Mouse (Mus musculus) liver, embryonic 14.5 days (tissue): ENCODE data around the gene Atp13a5. TPM values are rescaled to one million over a fixed set of nuclear protein-coding genes. Genes with fewer than 3 reads are reported as not detected.

Experiments used
- ATAC-seq: fragments of 200-750 bp; cut with Nextera tagmentation; 2 replicates; pipeline ENCODE4 v1.8.0; 2017; ENCODE audit warnings: moderate number of reproducible peaks, mild to moderate bottlenecking, moderate library complexity; ENCODE audit not compliant: insufficient read depth
- DNase-seq, 3 experiments: peaks; one replicate each; pipeline ENCODE4 v3.0.0-alpha.2; 2012 to 2013; ENCODE audit warnings: low read depth in 3 of 3, low spot score in 3 of 3
- H3K27ac ChIP-seq: fragments of 300-500 bp; sonication (generic); 2 replicates; pipeline ENCODE4 v1.5.1; 2014; ENCODE audit warnings: moderate library complexity, mild to moderate bottlenecking, control low read depth, inconsistent platforms
- H3K27me3 ChIP-seq: fragments of 300-500 bp; sonication (generic); 2 replicates; pipeline ENCODE4 v1.6.1; 2014; ENCODE audit warnings: mild to moderate bottlenecking, low read length, moderate library complexity; ENCODE audit not compliant: control insufficient read depth, insufficient read depth
- H3K36me3 ChIP-seq: fragments of 300-500 bp; sonication (generic); replicated peaks from 2 replicates; pipeline ENCODE4 v1.6.1; 2014; ENCODE audit warnings: low read depth; ENCODE audit not compliant: control insufficient read depth, insufficient read depth
- H3K4me1 ChIP-seq, 2 experiments: fragments of 200-500 bp in 1 of 2; fragments of 300-500 bp in 1 of 2; sonication (generic) in 1 of 2; replicated peaks; 2 replicates each; pipeline ENCODE4 v1.6.1; 2012 to 2014; ENCODE audit warnings: antibody characterized with exemption in 1 of 2, inconsistent platforms in 1 of 2, low read length in 1 of 2; ENCODE audit not compliant: control insufficient read depth in 2 of 2, insufficient read depth in 2 of 2
- H3K4me2 ChIP-seq: fragments of 300-500 bp; sonication (generic); 2 replicates; pipeline ENCODE4 v1.6.1; 2014; ENCODE audit warnings: low read depth, mild to moderate bottlenecking, control low read depth, moderate library complexity
- H3K4me3 ChIP-seq, 2 experiments: fragments of 200-500 bp in 1 of 2; fragments of 300-500 bp in 1 of 2; sonication (generic) in 1 of 2; 2 replicates each; pipeline ENCODE4 v1.5.1; 2012 to 2014; ENCODE audit warnings: low read depth in 2 of 2, low read length in 2 of 2, mild to moderate bottlenecking in 2 of 2, control low read depth in 1 of 2, inconsistent platforms in 1 of 2, moderate library complexity in 1 of 2; ENCODE audit not compliant: insufficient read depth in 1 of 2
- H3K9ac ChIP-seq: fragments of 300-500 bp; sonication (generic); replicated peaks from 2 replicates; pipeline ENCODE4 v1.6.1; 2014; ENCODE audit warnings: mild to moderate bottlenecking, control low read depth, moderate library complexity
- H3K9me3 ChIP-seq: fragments of 300-500 bp; sonication (generic); 2 replicates; pipeline ENCODE4 v1.6.1; 2016; ENCODE audit warnings: low read length, mixed read lengths; ENCODE audit not compliant: control insufficient read depth
- CTCF ChIP-seq: IDR thresholded peaks from 2 replicates; pipeline ENCODE4 v1.5.1; 2016; ENCODE audit warnings: antibody characterized with exemption, low read depth, control low read depth
- EP300 ChIP-seq: IDR thresholded peaks from 2 replicates; pipeline ENCODE4 v1.6.1; 2016; ENCODE audit warnings: antibody characterized with exemption, low read depth
- WGBS: fragments of 180-500 bp; shearing (Covaris S2); extraction: QIAGEN DNeasy Blood & Tissue Kit; methylation state at CpG from one replicate; pipeline ENCODE4 v1.1.7; 2014; ENCODE audit not compliant: insufficient replicate concordance; 5-methylcytosine and 5-hydroxymethylcytosine counted together
- polyA plus RNA-seq, 2 experiments: library from polyadenylated mRNA; depleted of rRNA in 1 of 2; stranded (reverse) in 1 of 2; unstranded in 1 of 2; fragments of >200 nt; fragmentation: Nextera tagmentation in 1 of 2; extraction: Ambion mirVana in 1 of 2; gene quantifications; 2 replicates each; pipeline versions ENCODE4 v1.2.1 to v1.2.3; 2012 to 2014

Atp13a5 gene
- polyA plus RNA-seq, 2 experiments = not detected

DNA sequence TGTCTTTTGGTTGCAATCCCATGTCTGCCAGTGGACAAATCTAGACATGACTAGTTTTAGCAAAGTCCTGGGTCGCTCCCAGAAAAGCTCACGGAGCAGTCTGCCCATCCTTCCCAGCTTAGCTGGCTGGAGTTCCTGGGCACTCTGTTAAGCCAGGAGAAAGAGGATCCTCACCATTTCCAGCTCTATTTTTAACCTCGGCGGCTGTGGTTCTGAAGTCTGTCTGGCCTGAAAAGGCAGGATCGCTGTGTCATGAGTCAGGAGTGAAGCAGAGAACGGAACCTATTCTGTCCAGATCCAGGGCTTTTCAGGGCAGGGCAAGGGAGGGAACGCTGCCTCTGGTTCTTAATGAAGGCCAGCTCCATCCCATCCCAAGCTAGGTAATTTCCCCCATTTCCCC lies 169.7 kb downstream of the Atp13a5 start:
- Histone ChIP-seq H3K9me3 (no peaks in the 10 kb centered on the region), H3K4me2 (no peak overlapping the region), H3K4me3 (no peak overlapping the region), H3K36me3 (no peaks in the 10 kb centered on the region), H3K4me1 (no peaks in the 10 kb centered on the region), H3K27ac (no peak overlapping the region), H3K9ac (no peak overlapping the region), H3K27me3 (no peaks in the 10 kb centered on the region)
- WGBS = 47% methylated on average over 7 of the region's 7 CpGs
- ATAC-seq = no peak
- DNase-seq = no peak
- TF ChIP-seq EP300 (no peak), CTCF (no peak)

DNA sequence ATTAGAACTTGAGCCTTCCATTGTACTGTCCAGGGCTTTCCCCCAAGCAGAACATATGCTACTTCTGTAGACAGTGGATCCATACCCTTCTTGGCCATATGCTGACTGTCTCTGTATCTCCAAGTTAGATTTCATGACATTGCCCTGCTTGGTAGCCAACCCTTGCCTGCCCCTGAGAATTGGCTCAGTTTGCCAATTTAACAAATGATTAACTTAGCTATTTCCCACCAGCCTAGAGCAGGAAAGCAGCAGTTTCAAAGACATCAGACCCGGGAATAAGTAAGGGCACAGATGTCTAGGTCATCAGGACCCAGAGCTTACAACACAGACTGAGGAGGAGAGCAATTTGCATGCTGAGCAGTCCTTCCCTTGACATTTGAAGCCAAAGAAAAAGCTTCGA lies 173.0 kb downstream of the Atp13a5 start:
- no peaks in the 10 kb centered on the region for H3K36me3 ChIP-seq
- no peak overlapping the region for H3K9ac ChIP-seq
- WGBS = 27% methylated on average over 2 of the region's 2 CpGs
- DNase-seq = no peak
- no peak overlapping the region for H3K27ac ChIP-seq
- H3K4me2 ChIP-seq = no peak overlapping the region
- H3K27me3 ChIP-seq = no peaks in the 10 kb centered on the region
- no peak overlapping the region for H3K4me3 ChIP-seq
- H3K4me1 ChIP-seq = no peaks in the 10 kb centered on the region
- H3K9me3 ChIP-seq = no peaks in the 10 kb centered on the region
- no peak for ATAC-seq
- TF ChIP-seq CTCF = no peak
- TF ChIP-seq EP300 = no peak

DNA sequence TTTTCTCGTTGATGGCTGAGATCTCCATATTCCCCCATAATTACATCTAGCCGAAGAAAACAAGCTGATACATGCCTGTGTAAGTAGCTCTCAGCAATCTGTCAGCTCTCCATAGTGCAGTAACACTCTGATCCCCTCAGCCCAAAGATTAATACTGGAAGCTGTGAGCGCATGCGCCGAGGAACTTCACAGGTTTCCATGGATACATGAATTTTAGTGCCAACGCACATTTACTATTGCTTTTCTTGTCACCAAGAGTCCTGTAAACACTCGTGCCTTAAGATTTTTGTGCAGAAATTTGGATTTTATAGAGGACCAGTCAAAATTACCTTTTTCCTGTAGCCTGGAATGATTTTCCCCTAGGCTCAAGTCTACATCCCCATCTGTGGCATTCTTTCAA lies 173.7 kb downstream of the Atp13a5 start:
- Histone ChIP-seq H3K4me2 (no peak overlapping the region), H3K27ac (no peak overlapping the region), H3K36me3 (no peaks in the 10 kb centered on the region), H3K27me3 (no peaks in the 10 kb centered on the region), H3K4me1 (no peaks in the 10 kb centered on the region), H3K9me3 (no peaks in the 10 kb centered on the region), H3K4me3 (no peak overlapping the region), H3K9ac (no peak overlapping the region)
- no peak for DNase-seq
- ATAC-seq = no peak
- WGBS = 69% methylated on average over 7 of the region's 7 CpGs
- TF ChIP-seq CTCF (no peak), EP300 (no peak)

DNA sequence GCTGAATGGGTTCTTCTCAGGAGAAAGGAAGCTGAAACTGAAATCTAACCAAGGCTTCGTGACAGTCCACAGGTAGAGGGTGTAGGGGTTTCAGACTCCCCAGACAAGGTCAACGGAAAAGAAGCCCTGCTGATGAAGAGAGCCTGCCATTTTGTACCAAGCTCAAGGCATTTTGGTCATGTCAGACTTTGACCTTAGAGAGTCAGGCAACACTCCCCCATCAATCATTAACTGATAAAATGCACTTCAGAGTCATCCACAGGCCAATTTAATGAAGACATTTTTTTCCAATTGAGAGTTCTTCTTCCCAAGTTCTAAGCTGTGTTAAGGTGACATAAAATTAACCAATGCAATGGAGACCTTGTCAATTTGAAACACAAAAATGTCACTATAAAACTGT lies 177.4 kb downstream of the Atp13a5 start:
- Histone ChIP-seq H3K9ac (no peak overlapping the region), H3K27me3 (no peaks in the 10 kb centered on the region), H3K4me1 (no peaks in the 10 kb centered on the region), H3K36me3 (no peaks in the 10 kb centered on the region), H3K4me3 (no peak overlapping the region), H3K9me3 (no peaks in the 10 kb centered on the region), H3K4me2 (no peak overlapping the region), H3K27ac (no peak overlapping the region)
- no peak for TF ChIP-seq CTCF
- TF ChIP-seq EP300 = no peak
- WGBS = 55% methylated on average over 2 of the region's 2 CpGs
- no peak for DNase-seq
- no peak for ATAC-seq

DNA sequence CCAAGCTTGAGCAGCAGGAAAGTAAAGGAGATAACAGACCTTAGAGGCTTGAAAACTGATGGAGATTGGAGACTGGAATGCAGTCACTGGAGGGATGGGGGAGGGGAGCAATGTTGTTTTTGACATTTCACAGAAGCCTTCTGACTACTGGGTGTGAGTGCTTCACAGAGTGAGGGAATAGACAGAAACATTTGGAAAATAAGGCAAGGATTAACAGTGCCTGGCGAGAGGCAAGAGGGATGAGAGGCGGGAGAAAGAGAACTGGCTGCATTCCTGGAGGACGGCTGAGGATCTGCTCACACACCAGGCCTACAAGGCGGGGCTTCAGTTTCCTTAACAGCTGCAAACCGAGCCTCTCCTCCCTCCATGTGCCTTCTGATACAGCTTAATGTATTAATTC lies 180.1 kb downstream of the Atp13a5 start:
- TF ChIP-seq EP300 = no peak
- TF ChIP-seq CTCF = no peak
- no peak overlapping the region for H3K4me2 ChIP-seq
- WGBS = 28% methylated on average over 5 of the region's 5 CpGs
- DNase-seq = no peak
- no peak overlapping the region for H3K9ac ChIP-seq
- H3K4me1 ChIP-seq = no peaks in the 10 kb centered on the region
- H3K9me3 ChIP-seq = no peaks in the 10 kb centered on the region
- ATAC-seq = no peak
- no peak overlapping the region for H3K27ac ChIP-seq
- H3K4me3 ChIP-seq = no peak overlapping the region
- no peaks in the 10 kb centered on the region for H3K36me3 ChIP-seq
- H3K27me3 ChIP-seq = no peaks in the 10 kb centered on the region
